Mouse (Mus musculus) intestine, embryonic 14.5 days (tissue): Measurements from ENCODE around the gene Ttll11. TPM values are rescaled to one million over a fixed set of nuclear protein-coding genes. Genes with fewer than 3 reads are reported as not detected.
A peak's percentile ranks its signal among the peaks of the same experiment; 100 is the strongest.

Experiments used
- ATAC-seq: fragments of 200-750 bp; cut with Nextera tagmentation; replicated peaks from 2 replicates; pipeline ENCODE4 v1.8.0; 2017; ENCODE audit warnings: low read depth, moderate number of reproducible peaks, moderate TSS enrichment, moderate library complexity; ENCODE audit not compliant: low FRiP score, low TSS enrichment
- DNase-seq: peaks from one replicate; pipeline ENCODE4 v3.0.0-alpha.2; 2018; ENCODE audit warnings: low spot score
- H3K27ac ChIP-seq: fragments of 300-500 bp; sonication (generic); 2 replicates; pipeline ENCODE4 v1.5.1; 2014; ENCODE audit warnings: low read depth, mild to moderate bottlenecking, control low read depth
- H3K27me3 ChIP-seq: fragments of 300-500 bp; sonication (generic); replicated peaks from 2 replicates; pipeline ENCODE4 v1.6.1; 2014; ENCODE audit warnings: low read length, control low read depth; ENCODE audit not compliant: control insufficient read depth, insufficient read depth
- H3K36me3 ChIP-seq: fragments of 300-500 bp; sonication (generic); 2 replicates; pipeline ENCODE4 v1.6.1; 2014; ENCODE audit warnings: low read length, control low read depth; ENCODE audit not compliant: control insufficient read depth, insufficient read depth
- H3K4me1 ChIP-seq: fragments of 300-500 bp; sonication (generic); replicated peaks from 2 replicates; pipeline ENCODE4 v1.6.1; 2014; ENCODE audit warnings: low read length, control low read depth, mixed read lengths; ENCODE audit not compliant: control insufficient read depth, insufficient read depth
- H3K4me2 ChIP-seq: fragments of 300-500 bp; sonication (generic); 2 replicates; pipeline ENCODE4 v1.6.1; 2014; ENCODE audit warnings: low read length
- H3K4me3 ChIP-seq: fragments of 300-500 bp; sonication (generic); 2 replicates; pipeline ENCODE4 v1.5.1; 2014; ENCODE audit warnings: low read depth, low read length, control low read depth, mixed read lengths
- H3K9ac ChIP-seq: fragments of 300-500 bp; sonication (generic); 2 replicates; pipeline ENCODE4 v1.6.1; 2014; ENCODE audit warnings: mild to moderate bottlenecking, low read length
- H3K9me3 ChIP-seq: fragments of 300-500 bp; sonication (generic); 2 replicates; pipeline ENCODE4 v1.6.1; 2016; ENCODE audit warnings: low read length, control low read depth; ENCODE audit not compliant: control insufficient read depth
- WGBS: fragments of 180-500 bp; shearing (Covaris S2); extraction: QIAGEN DNeasy Blood & Tissue Kit; methylation state at CpG from one replicate; pipeline ENCODE4 v1.1.7; 2014; 5-methylcytosine and 5-hydroxymethylcytosine counted together
- polyA plus RNA-seq: library from polyadenylated mRNA; unstranded; fragments of >200 nt; fragmentation: Nextera tagmentation; extraction: Ambion mirVana; gene quantifications from 2 replicates; pipeline ENCODE4 v1.2.1, GENCODE M21; 2014

The Ttll11 gene
- polyA plus RNA-seq, 1 experiment from 2014 or later: 0.92 TPM

DNA sequence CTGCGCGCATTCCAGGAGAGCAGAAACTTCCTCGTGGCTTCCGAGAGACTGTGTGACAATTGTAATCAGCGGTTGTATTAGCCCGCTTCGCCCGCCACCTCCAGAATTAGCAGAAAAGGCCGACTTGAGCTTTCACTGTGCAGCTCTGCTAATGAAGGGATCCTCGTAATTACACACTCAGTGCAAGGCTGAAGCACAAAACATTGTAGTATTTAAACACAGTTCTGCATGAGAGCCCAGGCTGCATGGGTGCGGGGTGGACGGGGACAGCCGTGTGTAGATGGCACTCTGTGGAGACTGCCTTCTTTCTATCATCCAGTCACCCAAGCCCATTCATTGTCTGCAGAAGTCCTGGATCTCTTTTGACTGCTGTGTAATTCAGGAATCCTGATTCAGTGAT is 173.8 kb downstream of the Ttll11 start:
- Histone ChIP-seq H3K4me2 (no peak overlapping the region), H3K4me3 (no peak overlapping the region), H3K9me3 (no peaks in the 10 kb centered on the region), H3K4me1 (no peaks in the 10 kb centered on the region), H3K36me3 (no peaks in the 10 kb centered on the region), H3K27me3 (no peaks in the 10 kb centered on the region), H3K27ac (no peak overlapping the region), H3K9ac (no peak overlapping the region)
- 81% methylated on average over 13 of the region's 13 CpGs for WGBS
- DNase-seq: no peak
- ATAC-seq: no peak

DNA sequence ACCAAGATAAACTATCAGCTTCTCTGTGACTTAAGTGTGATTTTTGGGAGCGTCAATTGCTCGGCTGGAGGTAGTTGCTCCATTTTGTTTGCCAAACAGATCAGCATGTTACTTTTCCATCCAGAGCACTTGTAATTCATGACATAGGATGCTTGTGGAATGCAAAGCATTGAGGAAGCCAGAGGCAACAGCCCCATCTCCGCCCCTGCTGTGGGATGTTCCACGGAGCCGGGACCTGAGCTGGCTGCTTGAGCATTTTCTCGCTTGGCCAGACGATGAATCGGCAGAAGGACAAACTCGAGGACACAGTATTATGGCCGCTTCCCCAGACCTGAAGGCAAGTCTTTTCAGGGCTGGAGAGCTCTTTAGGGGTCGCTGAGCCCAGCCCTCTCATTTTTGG is 176.6 kb downstream of the Ttll11 start:
- H3K4me1 ChIP-seq: no peaks in the 10 kb centered on the region
- no peaks in the 10 kb centered on the region for H3K36me3 ChIP-seq
- DNase-seq: no peak
- no peak overlapping the region for H3K4me3 ChIP-seq
- 85% methylated on average over 11 of the region's 11 CpGs for whole genome bisulfite sequencing
- no peaks in the 10 kb centered on the region for H3K9me3 ChIP-seq
- no peak overlapping the region for H3K4me2 ChIP-seq
- H3K9ac ChIP-seq: no peak overlapping the region
- H3K27ac ChIP-seq: no peak overlapping the region
- H3K27me3 ChIP-seq: no peaks in the 10 kb centered on the region
- ATAC-seq: no peak

DNA sequence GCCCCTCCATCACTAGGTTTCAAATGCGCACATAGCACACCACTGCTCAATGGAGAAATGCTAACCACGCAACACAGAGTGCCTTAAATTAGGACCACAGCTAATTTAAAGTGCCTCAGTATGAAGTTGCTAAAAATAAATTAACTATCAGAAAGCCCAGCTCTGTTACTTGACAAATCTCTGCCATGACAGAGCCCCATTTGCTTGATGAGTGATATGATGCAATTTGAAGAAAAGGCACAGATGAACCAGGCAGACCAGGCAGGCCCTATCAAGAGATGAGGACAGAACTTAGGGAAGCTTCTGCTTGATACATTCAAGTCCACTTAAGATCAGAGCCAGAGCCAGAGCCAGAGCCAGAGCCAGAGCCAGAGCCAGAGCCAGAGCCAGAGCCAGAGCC is 178.0 kb downstream of the Ttll11 start:
- Histone ChIP-seq H3K9me3 (no peaks in the 10 kb centered on the region), H3K4me3 (no peak overlapping the region), H3K27me3 (no peaks in the 10 kb centered on the region), H3K4me2 (no peak overlapping the region), H3K9ac (no peak overlapping the region), H3K36me3 (no peaks in the 10 kb centered on the region), H3K27ac (no peak overlapping the region), H3K4me1 (no peaks in the 10 kb centered on the region)
- WGBS: 97% methylated on average over 2 of the region's 2 CpGs
- DNase-seq: no peak
- ATAC-seq: no peak

DNA sequence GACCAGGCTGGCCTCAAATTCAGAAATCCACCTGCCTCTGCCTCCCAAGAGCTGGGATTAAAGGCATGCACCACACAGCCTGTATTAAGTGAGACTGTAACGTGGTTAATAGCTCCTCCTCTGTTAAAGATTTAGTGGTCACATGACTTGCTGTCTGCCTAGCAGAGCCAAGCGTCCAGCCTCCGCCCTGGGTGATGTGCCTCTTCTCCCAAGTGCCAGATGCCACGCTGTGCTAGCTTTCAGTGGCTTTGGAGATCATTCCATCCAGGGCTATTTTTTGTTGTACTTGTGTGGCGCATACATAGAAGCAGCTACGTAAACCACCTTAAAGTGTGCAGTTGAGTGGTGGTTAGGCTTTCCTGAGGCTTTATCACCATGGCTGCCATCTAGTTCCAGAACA is 180.6 kb downstream of the Ttll11 start:
- Histone ChIP-seq H3K9me3 (no peaks in the 10 kb centered on the region), H3K4me2 (no peak overlapping the region), H3K9ac (no peak overlapping the region), H3K27me3 (no peaks in the 10 kb centered on the region), H3K4me3 (no peak overlapping the region), H3K36me3 (no peaks in the 10 kb centered on the region), H3K27ac (no peak overlapping the region), H3K4me1 (no peaks in the 10 kb centered on the region)
- WGBS: 82% methylated on average over 6 of the region's 6 CpGs
- DNase-seq: no peak
- ATAC-seq: no peak

DNA sequence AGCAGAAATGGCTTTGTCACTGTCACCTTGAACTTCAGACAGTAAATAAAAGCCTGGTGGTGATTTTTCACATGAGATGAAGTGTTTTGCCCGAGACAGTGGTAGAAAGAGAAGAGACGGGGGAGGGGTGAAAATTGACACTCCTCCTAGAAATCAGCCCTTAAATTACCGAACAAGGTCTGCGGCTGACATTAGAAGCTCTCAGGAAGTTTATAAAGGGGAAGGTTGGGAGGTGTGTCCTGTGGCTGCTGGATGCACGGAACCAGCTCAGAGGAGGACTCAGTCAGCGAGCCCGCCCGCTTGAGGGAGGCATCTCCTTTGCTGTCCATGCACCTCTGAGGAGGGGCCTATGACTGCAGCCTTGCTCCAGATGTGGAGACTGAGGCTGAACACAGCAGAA is 181.7 kb downstream of the Ttll11 start:
- H3K9me3 ChIP-seq: no peaks in the 10 kb centered on the region
- no peak for ATAC-seq

DNA sequence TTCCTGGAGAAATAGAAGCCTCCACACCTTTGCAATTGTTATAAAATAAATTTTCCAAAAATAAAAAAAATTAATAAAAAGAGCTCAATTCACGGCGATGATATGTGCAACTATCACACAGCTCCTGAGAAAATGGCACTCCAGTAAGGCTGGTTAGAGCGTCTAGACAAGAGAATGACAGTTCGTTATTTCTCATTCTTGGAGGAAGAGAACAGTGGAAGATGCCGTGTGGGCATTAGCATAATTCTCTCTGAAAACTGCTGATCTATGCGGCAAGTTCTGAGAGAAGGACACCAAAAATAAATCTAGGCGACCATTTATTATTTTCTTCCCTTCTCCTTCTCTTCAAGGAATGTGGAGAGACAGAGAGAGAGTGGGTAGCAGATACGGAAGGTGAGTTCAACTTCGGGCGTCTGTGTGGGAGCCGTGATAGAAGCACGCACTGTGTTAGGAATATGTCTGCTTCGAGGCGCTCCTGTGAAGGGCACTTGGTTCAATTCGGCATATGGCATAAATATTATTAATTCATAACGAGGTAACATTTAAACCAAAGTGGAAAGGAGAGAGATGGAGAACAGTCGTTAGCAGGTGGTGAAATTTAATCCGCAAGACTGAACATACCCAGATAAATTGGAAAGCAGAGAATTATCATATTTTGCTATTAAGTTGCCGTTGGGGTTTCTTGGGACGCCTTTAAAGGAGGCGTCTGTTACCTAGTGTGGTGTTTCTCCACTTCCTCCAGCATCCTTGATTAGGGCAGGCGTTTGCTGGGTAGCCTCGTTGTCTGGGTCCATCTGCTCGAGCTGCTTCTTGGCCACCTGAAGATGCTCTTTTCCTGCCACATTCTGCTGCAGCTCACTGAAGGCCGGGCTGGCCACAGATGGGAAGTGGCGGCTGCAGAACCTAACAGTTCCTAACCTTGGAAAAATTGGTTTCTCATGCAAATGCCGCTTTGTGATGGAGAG is 190.1 kb downstream of the Ttll11 start:
- ATAC-seq: no peak
- H3K36me3 ChIP-seq: no peaks in the 10 kb centered on the region
- WGBS: 87% methylated on average over 27 of the region's 27 CpGs
- no peak overlapping the region for H3K9ac ChIP-seq
- DNase-seq: no peak
- H3K4me1 ChIP-seq: no peaks in the 10 kb centered on the region
- no peak overlapping the region for H3K4me2 ChIP-seq
- no peaks in the 10 kb centered on the region for H3K27me3 ChIP-seq
- no peak overlapping the region for H3K4me3 ChIP-seq
- H3K27ac ChIP-seq: no peak overlapping the region
- no peaks in the 10 kb centered on the region for H3K9me3 ChIP-seq

More for the DNA sequence above, 181.7 kb downstream of the Ttll11 start:
- H3K4me1 ChIP-seq: no peaks in the 10 kb centered on the region
- H3K36me3 ChIP-seq: no peaks in the 10 kb centered on the region
- no peak for DNase-seq
- H3K4me3 ChIP-seq: no peak overlapping the region
- H3K4me2 ChIP-seq: no peak overlapping the region
- H3K27me3 ChIP-seq: no peaks in the 10 kb centered on the region
- no peak overlapping the region for H3K27ac ChIP-seq
- H3K9ac ChIP-seq: no peak overlapping the region
- 34% methylated on average over 8 of the region's 8 CpGs for WGBS

DNA sequence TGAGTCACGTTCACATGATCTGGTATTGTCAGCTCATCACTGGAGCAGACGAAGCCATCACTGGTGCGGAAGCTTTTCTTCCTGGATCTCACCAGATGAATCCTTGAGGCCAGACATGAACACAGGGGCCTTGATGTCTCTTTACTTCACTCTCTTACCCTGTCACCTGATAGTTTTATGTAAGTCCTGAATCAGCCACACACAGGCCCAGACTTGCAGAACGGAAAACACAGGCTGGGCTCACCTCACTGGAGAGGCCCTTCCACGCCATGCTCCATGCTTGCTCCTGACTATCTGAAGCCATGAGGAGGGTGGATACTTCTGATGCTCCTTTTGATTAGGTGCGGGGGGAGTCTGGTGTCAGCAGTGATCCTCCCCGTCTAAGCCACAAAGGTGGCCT is 193.8 kb downstream of the Ttll11 start:
- WGBS: 88% methylated on average over 7 of the region's 7 CpGs
- Histone ChIP-seq H3K27me3 (no peaks in the 10 kb centered on the region), H3K9ac (no peak overlapping the region), H3K36me3 (no peaks in the 10 kb centered on the region), H3K9me3 (no peaks in the 10 kb centered on the region), H3K27ac (no peak overlapping the region), H3K4me2 (no peak overlapping the region), H3K4me1 (no peaks in the 10 kb centered on the region), H3K4me3 (no peak overlapping the region)
- ATAC-seq (no peak), DNase-seq (no peak)

DNA sequence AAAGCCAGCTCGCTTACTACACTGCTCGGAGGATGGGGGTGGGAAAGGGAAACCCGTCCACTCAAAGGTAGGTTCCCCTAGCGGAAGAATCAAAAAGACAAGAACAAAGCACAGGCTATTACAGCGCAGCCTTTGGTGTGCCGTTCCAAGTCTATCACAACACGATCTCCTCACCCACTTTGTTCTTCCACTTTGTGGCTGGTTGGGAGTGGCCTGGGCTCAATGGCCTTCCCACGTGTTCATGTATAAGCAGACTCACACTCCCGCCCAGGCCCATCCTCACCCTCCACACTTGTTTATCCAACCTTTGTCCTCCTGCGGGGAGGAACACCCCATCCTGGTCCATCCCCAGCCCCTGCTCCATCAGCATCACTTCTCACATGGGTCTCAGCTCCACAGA is 196.3 kb downstream of the Ttll11 start:
- Histone ChIP-seq H3K27me3 (no peaks in the 10 kb centered on the region), H3K4me3 (no peak overlapping the region), H3K9ac (no peak overlapping the region), H3K27ac (no peak overlapping the region), H3K4me1 (no peaks in the 10 kb centered on the region), H3K9me3 (no peaks in the 10 kb centered on the region), H3K36me3 (no peaks in the 10 kb centered on the region), H3K4me2 (no peak overlapping the region)
- DNase-seq: no peak
- WGBS: 51% methylated on average over 10 of the region's 10 CpGs
- peak; percentile 47 for ATAC-seq

DNA sequence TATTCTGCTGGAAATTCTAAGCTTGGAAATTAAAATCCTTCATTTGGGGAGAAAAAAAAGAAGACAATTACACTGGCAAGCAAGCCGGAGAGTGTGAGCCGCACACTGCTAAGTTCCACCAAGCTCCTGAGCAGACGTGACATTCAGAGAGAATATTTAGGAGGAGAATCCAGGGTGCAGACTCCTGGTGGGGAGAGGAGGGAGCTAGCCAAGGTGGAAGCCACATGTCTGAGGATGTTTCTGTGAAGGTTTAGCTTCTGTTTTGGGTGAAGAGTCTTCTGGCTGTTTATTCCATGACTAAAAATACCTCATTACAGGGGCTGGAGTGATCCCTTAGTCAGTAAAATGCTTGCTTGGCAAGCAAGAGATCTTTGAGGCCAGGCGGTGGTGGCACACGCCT is 200.4 kb downstream of the Ttll11 start:
- Histone ChIP-seq H3K27me3 (no peaks in the 10 kb centered on the region), H3K4me1 (no peaks in the 10 kb centered on the region), H3K27ac (no peak overlapping the region), H3K4me2 (no peak overlapping the region), H3K4me3 (no peak overlapping the region), H3K9ac (no peak overlapping the region), H3K36me3 (no peaks in the 10 kb centered on the region), H3K9me3 (no peaks in the 10 kb centered on the region)
- ATAC-seq: no peak
- 82% methylated on average over 5 of the region's 5 CpGs for WGBS
- DNase-seq: no peak
